Mouse (Mus musculus): Measurements from ENCODE around the gene Hist2h2be. TPM values are rescaled to one million over a fixed set of nuclear protein-coding genes. Genes with fewer than 3 reads are reported as not detected.
A peak's percentile ranks its signal among the peaks of the same experiment; 100 is the strongest.
"Not testable (repeated sequence)": the region's sequence is repeated elsewhere in the genome, so short reads cannot be mapped to it uniquely, and the experiment has no call there.

Gene Hist2h2be
- polyA plus RNA-seq, 1 experiment from 2014 or later = 3.4 TPM

GRCm38 (mm10) chr3:96239949-96240798, 19.3 kb downstream of the Hist2h2be start, which contains the start of gene Hist2h2aa2:
TSS of gene Hist2h2aa2 (minus strand) at chr3:96240276.
- 5% methylated on average over 19 of the region's 85 CpGs for WGBS
- H3K4me1 ChIP-seq (replicated peaks; ENCODE audit: control insufficient read depth, insufficient read depth) = not testable (repeated sequence)

GRCm38 (mm10) chr3:96240799-96241197, 19.9 kb downstream of the Hist2h2be start:
- DNase-seq (ENCODE audit: low spot score) (no peak), ATAC-seq (ENCODE audit: low FRiP score, low TSS enrichment) (no peak)
- Histone ChIP-seq H3K4me3 (ENCODE audit: low read depth, low read length) (peak overlapping the region; percentile 12), H3K27ac (replicated peaks) (peak overlapping the region; percentile 59), H3K9ac (ENCODE audit: low read length) (0 out of 2 replicates have a peak overlapping the region, but pooled peaks have one; percentile 35), H3K27me3 (ENCODE audit: control insufficient read depth, insufficient read depth, low read length) (no peaks in the 10 kb centered on the region), H3K4me2 (replicated peaks; ENCODE audit: low read depth) (peak overlapping the region; percentile 30), H3K9me3 (ENCODE audit: control insufficient read depth, low read length) (no peaks in the 10 kb centered on the region), H3K36me3 (ENCODE audit: control insufficient read depth, insufficient read depth, low read length) (no peaks in the 10 kb centered on the region), H3K4me1 (replicated peaks; ENCODE audit: control insufficient read depth, insufficient read depth) (0 out of 2 replicates have a peak, but pooled peaks cover 3% of the 10 kb centered on the region)
- no peak for TF ChIP-seq CTCF (IDR thresholded peaks at IDR 0.05; ENCODE audit: low read depth)
- TF ChIP-seq EP300 (optimal IDR thresholded peaks at IDR 0.05) = no peak
- 72% methylated on average over 9 of the region's 9 CpGs for WGBS

More at GRCm38 (mm10) chr3:96239949-96240798, 19.3 kb downstream of the Hist2h2be start, which contains the start of gene Hist2h2aa2:
- Histone ChIP-seq H3K27ac (replicated peaks) (peak within 1 kb of the TSS; percentile 65), H3K4me2 (replicated peaks; ENCODE audit: low read depth) (peak within 1 kb of the TSS; percentile 30), H3K4me3 (ENCODE audit: low read depth, low read length) (peak within 1 kb of the TSS; percentile 27), H3K9ac (ENCODE audit: low read length) (0 out of 2 replicates have a peak within 1 kb of the TSS, but pooled peaks have one; percentile 35)
- H3K36me3 ChIP-seq (ENCODE audit: control insufficient read depth, insufficient read depth, low read length); H3K9me3 ChIP-seq (ENCODE audit: control insufficient read depth, low read length); H3K27me3 ChIP-seq (ENCODE audit: control insufficient read depth, insufficient read depth, low read length): not testable (repeated sequence)
- ATAC-seq (ENCODE audit: low FRiP score, low TSS enrichment) (peak; percentile 87), DNase-seq (ENCODE audit: low spot score) (peak; percentile 76)

GRCm38 (mm10) chr3:96243921-96244572, 23.1 kb downstream of the Hist2h2be start:
- Histone ChIP-seq H3K4me1 (replicated peaks; ENCODE audit: control insufficient read depth, insufficient read depth) (0 out of 2 replicates have a peak, but pooled peaks cover 3% of the 10 kb centered on the region), H3K36me3 (ENCODE audit: control insufficient read depth, insufficient read depth, low read length) (no peaks in the 10 kb centered on the region), H3K4me2 (replicated peaks; ENCODE audit: low read depth) (peak overlapping the region; percentile 56), H3K9me3 (ENCODE audit: control insufficient read depth, low read length) (no peaks in the 10 kb centered on the region), H3K4me3 (ENCODE audit: low read depth, low read length) (peak overlapping the region; percentile 46; the same call in 1 of the 2 replicates), H3K9ac (ENCODE audit: low read length) (peak overlapping the region; percentile 65), H3K27me3 (ENCODE audit: control insufficient read depth, insufficient read depth, low read length) (no peaks in the 10 kb centered on the region), H3K27ac (replicated peaks) (peak overlapping the region; percentile 92)
- ATAC-seq (ENCODE audit: low FRiP score, low TSS enrichment) (no peak), DNase-seq (ENCODE audit: low spot score) (no peak)
- no peak for TF ChIP-seq CTCF (IDR thresholded peaks at IDR 0.05; ENCODE audit: low read depth)
- 69% methylated on average over 7 of the region's 7 CpGs for WGBS

- not testable (repeated sequence) for H3K9me3 ChIP-seq (ENCODE audit: control insufficient read depth, low read length); H3K4me1 ChIP-seq (replicated peaks; ENCODE audit: control insufficient read depth, insufficient read depth); H3K27me3 ChIP-seq (ENCODE audit: control insufficient read depth, insufficient read depth, low read length); H3K36me3 ChIP-seq (ENCODE audit: control insufficient read depth, insufficient read depth, low read length)
- WGBS = 0% methylated on average over 25 of the region's 88 CpGs
- DNase-seq (ENCODE audit: low spot score) = peak; percentile 81
- Histone ChIP-seq H3K4me2 (replicated peaks; ENCODE audit: low read depth) (peak within 1 kb of the TSS; percentile 56), H3K27ac (replicated peaks) (peak within 1 kb of the TSS; percentile 92), H3K9ac (ENCODE audit: low read length) (peak within 1 kb of the TSS; percentile 65), H3K4me3 (ENCODE audit: low read depth, low read length) (peak within 1 kb of the TSS; percentile 46)
- ATAC-seq (ENCODE audit: low FRiP score, low TSS enrichment) = peak; percentile 90
Measured at GRCm38 (mm10) chr3:96245003-96245886, 24.3 kb downstream of the Hist2h2be start, which contains the start of gene Hist2h2aa1. TSS of gene Hist2h2aa1 (plus strand) at chr3:96245497.

- H3K36me3 ChIP-seq (ENCODE audit: control insufficient read depth, insufficient read depth, low read length); H3K4me2 ChIP-seq (replicated peaks; ENCODE audit: low read depth); H3K27ac ChIP-seq (replicated peaks); DNase-seq (ENCODE audit: low spot score); H3K9ac ChIP-seq (ENCODE audit: low read length); H3K9me3 ChIP-seq (ENCODE audit: control insufficient read depth, low read length); ATAC-seq (ENCODE audit: low FRiP score, low TSS enrichment); H3K27me3 ChIP-seq (ENCODE audit: control insufficient read depth, insufficient read depth, low read length); H3K4me1 ChIP-seq (replicated peaks; ENCODE audit: control insufficient read depth, insufficient read depth): not testable (repeated sequence)
- H3K4me3 ChIP-seq (ENCODE audit: low read depth, low read length) = peak overlapping the region; percentile 21; the same call in 1 of the 2 replicates
- 0% methylated on average over 10 of the region's 21 CpGs for WGBS
Measured at GRCm38 (mm10) chr3:96246018-96246417, 25.1 kb downstream of the Hist2h2be start.

- H3K27ac ChIP-seq (replicated peaks); H3K4me1 ChIP-seq (replicated peaks; ENCODE audit: control insufficient read depth, insufficient read depth); H3K9me3 ChIP-seq (ENCODE audit: control insufficient read depth, low read length); DNase-seq (ENCODE audit: low spot score); H3K36me3 ChIP-seq (ENCODE audit: control insufficient read depth, insufficient read depth, low read length); H3K27me3 ChIP-seq (ENCODE audit: control insufficient read depth, insufficient read depth, low read length): not testable (repeated sequence)
- H3K4me3 ChIP-seq (ENCODE audit: low read depth, low read length) = peak within 1 kb of the TSS; percentile 23
- WGBS = 0% methylated on average over 5 of the region's 47 CpGs
- H3K9ac ChIP-seq (ENCODE audit: low read length) = peak within 1 kb of the TSS; percentile 45; the same call in 1 of the 2 replicates
- peak within 1 kb of the TSS; percentile 41 for H3K4me2 ChIP-seq (replicated peaks; ENCODE audit: low read depth)
- ATAC-seq (ENCODE audit: low FRiP score, low TSS enrichment) = peak; percentile 95
Measured at GRCm38 (mm10) chr3:96246427-96246856, 25.5 kb downstream of the Hist2h2be start, which contains the start of gene Hist2h3c1. TSS of gene Hist2h3c1 (plus strand) at chr3:96246685.
